8 mouse cellular contexts compared by ENCODE assay signal in genomic region chr10:60002203-60002602, GRCm38 (mm10). TPM values are rescaled to one million over a fixed set of nuclear protein-coding genes. Genes with fewer than 3 reads are reported as not detected.
DNase-seq lines count a peak whose midpoint lies in the region; ATAC-seq and TF ChIP-seq lines count a peak whose summit lies in the region.

No protein-coding gene starts in this region.

- H3K27me3 ChIP-seq in CH12.LX (replicated peaks), result no peaks in the 10 kb centered on the region
- no peaks in the 10 kb centered on the region for H3K27me3 ChIP-seq in embryonic facial prominence, embryonic 14.5 days (replicated peaks; ENCODE audit: control insufficient read depth, insufficient read depth, low read length)
- H3K27me3 ChIP-seq in intestine, embryonic 16.5 days (replicated peaks; ENCODE audit: control insufficient read depth, insufficient read depth, low read length), result no peaks in the 10 kb centered on the region
- no peaks in the 10 kb centered on the region for H3K27me3 ChIP-seq in neural tube, embryonic 12.5 days (replicated peaks)

- peaks cover 8 to 36% of the 10 kb centered on the region in 2 experiments; a peak in 3 of 4 replicates for H3K4me1 ChIP-seq in CH12.LX (ENCODE audit: control insufficient read depth in 1 of 2, insufficient read depth in 2 of 2)
- peaks cover 12% of the 10 kb centered on the region for H3K4me1 ChIP-seq in embryonic facial prominence, embryonic 14.5 days (ENCODE audit: control insufficient read depth, insufficient read depth, low read length)
- peaks cover 13% of the 10 kb centered on the region for H3K4me1 ChIP-seq in intestine, embryonic 16.5 days (ENCODE audit: control insufficient read depth, insufficient read depth, low read length)
- H3K4me1 ChIP-seq in neural tube, embryonic 12.5 days, result peaks cover 17% of the 10 kb centered on the region

- peak overlapping the region; percentile 54 to 97 (median 84) for H3K4me3 ChIP-seq in CH12.LX (replicated peaks in 1 of 3; ENCODE audit: low read depth in 2 of 3, low read length in 2 of 3, poor library complexity in 1 of 3)
- H3K4me3 ChIP-seq in embryonic facial prominence, embryonic 14.5 days (ENCODE audit: low read depth, low read length), result peak overlapping the region; percentile 76
- peak overlapping the region; percentile 77 for H3K4me3 ChIP-seq in intestine, embryonic 16.5 days (ENCODE audit: low read length)
- peak overlapping the region; percentile 56 for H3K4me3 ChIP-seq in neural tube, embryonic 12.5 days

- peak overlapping the region; percentile 91 for H3K9ac ChIP-seq in CH12.LX (ENCODE audit: insufficient read depth, low read depth)
- H3K9ac ChIP-seq in embryonic facial prominence, embryonic 14.5 days (ENCODE audit: low read depth, low read length), result peak overlapping the region; percentile 77
- H3K9ac ChIP-seq in intestine, embryonic 16.5 days (ENCODE audit: low read depth, low read length), result peak overlapping the region; percentile 85
- H3K9ac ChIP-seq in neural tube, embryonic 12.5 days, result peak overlapping the region; percentile 71

- H3K27ac ChIP-seq in CH12.LX (ENCODE audit: insufficient read depth, low read depth), result peak overlapping the region; percentile 96
- peak overlapping the region; percentile 96 for H3K27ac ChIP-seq in embryonic facial prominence, embryonic 14.5 days (replicated peaks; ENCODE audit: low read depth, low read length)
- peak overlapping the region; percentile 99 for H3K27ac ChIP-seq in intestine, embryonic 16.5 days (ENCODE audit: low read length)
- H3K27ac ChIP-seq in neural tube, embryonic 12.5 days, result peak overlapping the region; percentile 87

- peak overlapping the region; percentile 79 for H3K4me2 ChIP-seq in CH12.LX (ENCODE audit: insufficient read depth, low read depth, poor library complexity, severe bottlenecking)
- H3K4me2 ChIP-seq in embryonic facial prominence, embryonic 14.5 days (ENCODE audit: low read depth, low read length), result peak overlapping the region; percentile 71
- H3K4me2 ChIP-seq in intestine, embryonic 16.5 days (ENCODE audit: low read depth, low read length), result peak overlapping the region; percentile 74
- H3K4me2 ChIP-seq in neural tube, embryonic 12.5 days (replicated peaks), result peak overlapping the region; percentile 81

- TF ChIP-seq POLR2A in CH12.LX (IDR thresholded peaks at IDR 0.05; ENCODE audit: low read depth, low read length), result no peak

- no peak for ATAC-seq in embryonic facial prominence, embryonic 14.5 days (ENCODE audit: low read depth)
- no peak; the same call in 1 of the 2 replicates for ATAC-seq in intestine, embryonic 16.5 days
- no peak for ATAC-seq in neural tube, embryonic 12.5 days (ENCODE audit: low FRiP score, low read depth)

- 5% methylated on average over 12 of the region's 12 CpGs for WGBS in embryonic facial prominence, embryonic 14.5 days
- WGBS in intestine, embryonic 16.5 days, result 3% methylated on average over 12 of the region's 12 CpGs
- WGBS in neural tube, embryonic 12.5 days, result 8% methylated on average over 12 of the region's 12 CpGs

- no peak for TF ChIP-seq CTCF in CH12.LX (conservative IDR thresholded peaks at IDR 0.05 in 1 of 2, IDR thresholded peaks at IDR 0.05 in 1 of 2; ENCODE audit: low read depth in 2 of 2, low read length in 2 of 2)

- H3K79me2 ChIP-seq in CH12.LX (replicated peaks; ENCODE audit: control insufficient read depth, extremely low read depth, insufficient read depth, poor library complexity, severe bottlenecking), result peaks cover 27% of the 10 kb centered on the region

- no peak for TF ChIP-seq RAD21 in CH12.LX (IDR thresholded peaks at IDR 0.05; ENCODE audit: low read depth, low read length)

- no peaks in the 10 kb centered on the region for H3K9me3 ChIP-seq in CH12.LX (replicated peaks; ENCODE audit: low read length)
- H3K9me3 ChIP-seq in embryonic facial prominence, embryonic 14.5 days (ENCODE audit: control insufficient read depth, low read length), result no peaks in the 10 kb centered on the region
- H3K9me3 ChIP-seq in intestine, embryonic 16.5 days (ENCODE audit: control insufficient read depth, low read length), result no peaks in the 10 kb centered on the region
- no peaks in the 10 kb centered on the region for H3K9me3 ChIP-seq in neural tube, embryonic 12.5 days

- in situ Hi-C loops in CH12.LX (cut with MboI; ENCODE audit: low pct_ligation_motif_present, low pct_unique_long_range_greater_than_20kb, low sequenced_read_pairs), result loop anchor here (10.0 kb wide), 1 partner anchor 233 kb away; no protein-coding TSS in a partner anchor

- DNase-seq in heart, adult 11 months, result peak; percentile 89
- DNase-seq in heart, postnatal 4 days, result no peak
- DNase-seq in CH12.LX (ENCODE audit: extremely low read depth), result no peak
- DNase-seq in embryonic facial prominence, embryonic 14.5 days (ENCODE audit: low spot score), result no peak
- no peak for DNase-seq in layer of hippocampus, adult 9-11 months
- no peak for DNase-seq in frontal cortex, postnatal 36 days (ENCODE audit: low spot score in 2 of 2)

- peaks cover 11 to 26% of the 10 kb centered on the region in 2 experiments for H3K36me3 ChIP-seq in CH12.LX (replicated peaks in 1 of 2; ENCODE audit: control insufficient read depth in 1 of 2, insufficient read depth in 1 of 2, low read length in 1 of 2)
- peaks cover 11% of the 10 kb centered on the region; the same call in 1 of the 2 replicates for H3K36me3 ChIP-seq in embryonic facial prominence, embryonic 14.5 days (ENCODE audit: control insufficient read depth, insufficient read depth, low read length)
- no peaks in the 10 kb centered on the region; the same call in 1 of the 2 replicates for H3K36me3 ChIP-seq in intestine, embryonic 16.5 days (ENCODE audit: control insufficient read depth, insufficient read depth, low read length)
- H3K36me3 ChIP-seq in neural tube, embryonic 12.5 days, result no peaks in the 10 kb centered on the region; the same call in 1 of the 2 replicates

- dilution Hi-C loops in CH12.LX (cut with MboI; ENCODE audit: extremely low pct_ligation_motif_present, extremely low pct_unique_long_range_greater_than_20kb, low sequenced_read_pairs), result no loop called here

- no peak for TF ChIP-seq EP300 in CH12.LX (IDR thresholded peaks at IDR 0.05; ENCODE audit: low read length)

TF ChIP-seq in CH12.LX, 34 proteins besides CTCF, POLR2A, EP300 and RAD21:
- TF ChIP-seq GABPA (IDR thresholded peaks at IDR 0.05; ENCODE audit: insufficient replicate concordance, low read depth, low read length), result no peak
- TF ChIP-seq ZC3H11A (IDR thresholded peaks at IDR 0.05; ENCODE audit: low read depth, low read length), result no peak
- TF ChIP-seq ETS1 (conservative IDR thresholded peaks at IDR 0.05; ENCODE audit: low read depth, low read length), result no peak
- TF ChIP-seq MEF2A (IDR thresholded peaks at IDR 0.05; ENCODE audit: borderline replicate concordance, low read depth, low read length), result no peak
- no peak for TF ChIP-seq MAZ (IDR thresholded peaks at IDR 0.05; ENCODE audit: low read depth, low read length)
- TF ChIP-seq POLR2AphosphoS2 (IDR thresholded peaks at IDR 0.05; ENCODE audit: low read depth, low read length), result no peak
- TF ChIP-seq TCF12 (IDR thresholded peaks at IDR 0.05; ENCODE audit: low read depth, low read length), result no peak
- TF ChIP-seq NELFE (IDR thresholded peaks at IDR 0.05; ENCODE audit: low read depth, low read length), result no peak
- no peak for TF ChIP-seq SIN3A (IDR thresholded peaks at IDR 0.05; ENCODE audit: low read length)
- TF ChIP-seq MYC (IDR thresholded peaks at IDR 0.05; ENCODE audit: low read depth, low read length), result no peak
- no peak for TF ChIP-seq IRF4 (IDR thresholded peaks at IDR 0.05; ENCODE audit: low read depth, low read length)
- no peak for TF ChIP-seq ZKSCAN1 (IDR thresholded peaks at IDR 0.05; ENCODE audit: borderline replicate concordance, low read depth, low read length)
- no peak for TF ChIP-seq E2F4 (IDR thresholded peaks at IDR 0.05; ENCODE audit: insufficient replicate concordance, low read depth, low read length)
- TF ChIP-seq HCFC1 (IDR thresholded peaks at IDR 0.05; ENCODE audit: low read depth, low read length), result no peak

RNA-seq across cellular contexts. Expression of gene Ascc1, which starts 0.4 kb away (rescaled TPM):
- 10 to 100 TPM; 20.2 to 22.0 TPM for total RNA-seq in heart, postnatal 4 days (2021)
- total RNA-seq in CH12.LX (2012; rRNA removed), result 18.1 and 25.4 TPM in 2 replicates
- total RNA-seq in CH12.LX (2014; rRNA removed), result 20.1 and 21.0 TPM in 2 replicates
- polyA plus RNA-seq in CH12.LX (2012; ENCODE audit: insufficient read length, low read depth), result 25.5 and 30.7 TPM in 2 replicates
- 36.5 and 37.8 TPM in 2 replicates for polyA plus RNA-seq in embryonic facial prominence, embryonic 14.5 days (2014; fragmentation: Nextera tagmentation; extraction: Ambion mirVana)
- polyA plus RNA-seq in intestine, embryonic 16.5 days (2015; fragmentation: Nextera tagmentation; extraction: Ambion mirVana), result 47.2 and 47.3 TPM in 2 replicates
- 36.8 and 37.0 TPM in 2 replicates for polyA plus RNA-seq in neural tube, embryonic 12.5 days (2016; fragmentation: Nextera tagmentation; extraction: Ambion mirVana)

RNA-seq across cellular contexts. Expression of gene Anapc16, which starts 0.7 kb away (rescaled TPM):
- 10 to 100 TPM; 70.5 to 73.5 TPM for total RNA-seq in heart, postnatal 4 days (2021)
- 66.4 and 67.6 TPM in 2 replicates for total RNA-seq in CH12.LX (2012; rRNA removed)
- total RNA-seq in CH12.LX (2014; rRNA removed), result 64.9 and 65.3 TPM in 2 replicates
- 43.9 and 50.8 TPM in 2 replicates for polyA plus RNA-seq in CH12.LX (2012; ENCODE audit: insufficient read length, low read depth)
- polyA plus RNA-seq in embryonic facial prominence, embryonic 14.5 days (2014; fragmentation: Nextera tagmentation; extraction: Ambion mirVana), result 96.2 and 101 TPM in 2 replicates
- polyA plus RNA-seq in intestine, embryonic 16.5 days (2015; fragmentation: Nextera tagmentation; extraction: Ambion mirVana), result 94.0 and 97.8 TPM in 2 replicates
- polyA plus RNA-seq in neural tube, embryonic 12.5 days (2016; fragmentation: Nextera tagmentation; extraction: Ambion mirVana), result 116 and 122 TPM in 2 replicates

RNA-seq across cellular contexts. Expression of gene Ddit4, which starts 50.6 kb away (rescaled TPM):
- total RNA-seq in heart, postnatal 4 days (2021), result 10 to 100 TPM; 31.4 to 36.9 TPM
- total RNA-seq in CH12.LX (2012; rRNA removed) (45.7 and 136 TPM in 2 replicates), CH12.LX (2014; rRNA removed) (37.5 and 50.6 TPM in 2 replicates)
- 38.9 and 39.5 TPM in 2 replicates for polyA plus RNA-seq in CH12.LX (2012; ENCODE audit: insufficient read length, low read depth)
- 8.7 and 9.2 TPM in 2 replicates for polyA plus RNA-seq in embryonic facial prominence, embryonic 14.5 days (2014; fragmentation: Nextera tagmentation; extraction: Ambion mirVana)
- 28.6 and 33.1 TPM in 2 replicates for polyA plus RNA-seq in intestine, embryonic 16.5 days (2015; fragmentation: Nextera tagmentation; extraction: Ambion mirVana)
- polyA plus RNA-seq in neural tube, embryonic 12.5 days (2016; fragmentation: Nextera tagmentation; extraction: Ambion mirVana), result 75.7 and 78.9 TPM in 2 replicates
